Mouse (Mus musculus) olfactory bulb, adult 2 months (tissue): ENCODE measurements around the gene Lyl1.

Experiments used
- CTCF ChIP-seq: fragments of 200-500 bp; IDR thresholded peaks from 2 replicates; pipeline ENCODE4 v1.5.1; 2012; ENCODE audit warnings: low read depth, mild to moderate bottlenecking, low read length, moderate library complexity; ENCODE audit not compliant: insufficient read depth
- POLR2A ChIP-seq: fragments of 200-500 bp; IDR thresholded peaks from 2 replicates; pipeline ENCODE4 v1.6.1; 2012; ENCODE audit warnings: mild to moderate bottlenecking, low read depth, low read length, moderate library complexity; ENCODE audit not compliant: insufficient read depth

- TF ChIP-seq CTCF (no peak), POLR2A (no peak)
These were observed 33.4 kb downstream of the Lyl1 start for GRCm38 (mm10) chr8:84734680-84735079.
